Mouse (Mus musculus) brain, adult 2 months (tissue): ENCODE measurements at regions not wholly inside any gene's neighbourhood (a gene's known extent, or its start where the extent isn't known, plus 50 kb on each side); places are given as distances from the start of the nearest gene placed in this dataset.
A peak's percentile ranks its signal among the peaks of the same experiment; 100 is the strongest.

Experiments used
- DNase-seq: peaks from one replicate; pipeline ENCODE4 v3.0.0; 2011; ENCODE audit warnings: low read depth, low spot score

- no peak for DNase-seq
Measured at GRCm38 (mm10) chr12:50122145-50122544, 526.8 kb downstream of the Prkd1 start.

GRCm38 (mm10) chr12:50122971-50123370, 525.9 kb downstream of the Prkd1 start:
- DNase-seq, result no peak

- peak; percentile 53 for DNase-seq
Measured at GRCm38 (mm10) chr12:50158143-50158542, 490.8 kb downstream of the Prkd1 start.

DNA sequence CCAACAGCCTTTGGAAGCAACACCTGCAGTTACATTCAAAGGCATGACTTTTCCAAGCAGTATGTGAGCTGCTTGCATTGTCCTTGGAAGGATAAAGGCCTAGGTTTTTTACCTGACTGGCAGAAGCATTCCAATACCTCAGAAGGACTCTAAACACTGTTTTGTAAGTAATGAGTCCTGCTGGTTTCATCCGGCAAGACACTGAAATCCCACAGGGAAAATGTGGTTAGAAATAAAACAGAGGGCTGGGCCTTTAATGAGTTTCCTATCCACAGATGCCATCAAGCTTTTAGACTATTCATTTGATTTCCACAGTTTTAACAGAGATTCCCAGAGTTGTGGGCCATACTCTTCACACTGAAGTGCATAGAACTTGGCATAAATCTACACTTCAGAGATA, 461.6 kb downstream of the Prkd1 start:
- no peak for DNase-seq

DNA sequence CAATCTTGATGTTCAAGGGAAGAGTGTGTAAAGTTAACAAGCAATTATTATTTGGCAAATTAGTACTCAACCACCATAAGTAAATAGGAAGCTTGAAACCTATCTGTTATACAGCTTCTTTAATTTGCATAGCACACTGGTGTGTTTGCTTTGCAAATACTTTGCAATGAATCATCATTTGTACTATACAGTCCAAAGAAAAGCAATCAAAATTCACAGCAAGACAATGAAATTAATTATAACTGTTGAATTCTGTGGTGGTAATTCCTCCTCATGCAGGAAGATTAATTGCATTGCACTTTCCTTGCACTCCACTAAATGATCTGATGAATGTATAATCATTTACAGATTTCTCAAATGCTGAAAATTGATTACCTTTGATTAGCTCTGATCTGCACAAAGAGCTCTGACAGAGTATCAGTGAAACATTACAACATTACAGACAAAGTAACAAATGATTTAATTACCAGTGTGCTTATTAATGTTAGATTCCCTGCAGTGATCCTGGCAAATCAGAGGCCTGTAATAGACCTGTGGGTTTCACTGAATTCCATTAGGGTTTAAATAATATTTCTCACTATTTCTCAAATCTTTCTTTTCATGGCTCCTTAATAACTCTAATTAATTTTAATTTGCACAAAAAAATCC, 457.9 kb downstream of the Prkd1 start:
- DNase-seq, result no peak

DNA sequence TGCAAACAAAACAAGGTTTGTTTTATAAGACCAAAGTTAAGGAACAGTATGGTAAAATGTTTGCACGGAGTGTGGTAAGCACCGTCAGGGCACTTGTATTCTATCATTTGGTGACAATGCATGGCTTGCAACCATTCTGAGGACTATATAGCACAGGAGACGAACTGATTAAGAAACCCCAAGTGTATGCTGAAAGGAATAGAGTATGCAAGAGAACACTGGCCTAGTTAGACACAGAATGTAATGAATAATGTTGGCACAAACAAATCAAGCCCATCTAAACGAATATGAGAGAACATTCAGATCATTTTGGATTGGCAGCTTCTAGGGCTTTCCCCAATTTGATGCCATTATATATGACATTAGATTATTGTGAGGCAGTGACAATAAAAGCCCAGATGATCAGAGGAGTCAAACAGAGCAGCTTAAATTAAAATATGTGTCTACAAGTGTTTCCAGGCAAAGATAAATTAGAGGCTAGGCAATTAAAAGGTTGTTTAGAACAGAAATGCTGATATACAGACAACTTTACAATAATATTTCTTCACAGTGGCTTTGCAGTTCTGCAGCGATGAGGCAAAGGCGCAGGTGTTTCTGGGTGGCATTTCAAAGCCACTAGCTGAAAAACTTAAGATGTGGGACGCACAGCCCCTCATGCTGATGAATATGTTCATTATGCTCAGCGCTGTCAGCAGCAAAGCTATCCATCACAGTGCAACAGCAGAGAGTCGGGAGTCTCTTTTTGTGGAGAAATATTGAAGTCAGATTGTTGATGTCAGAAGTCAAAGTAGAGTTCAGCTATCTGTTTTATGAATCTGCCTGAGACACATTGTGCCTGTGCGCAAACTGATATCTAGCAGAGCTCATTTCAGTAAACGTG, 456.9 kb downstream of the Prkd1 start:
- DNase-seq, result no peak

GRCm38 (mm10) chr12:50193501-50193900, 455.4 kb downstream of the Prkd1 start:
- DNase-seq, result no peak

DNA sequence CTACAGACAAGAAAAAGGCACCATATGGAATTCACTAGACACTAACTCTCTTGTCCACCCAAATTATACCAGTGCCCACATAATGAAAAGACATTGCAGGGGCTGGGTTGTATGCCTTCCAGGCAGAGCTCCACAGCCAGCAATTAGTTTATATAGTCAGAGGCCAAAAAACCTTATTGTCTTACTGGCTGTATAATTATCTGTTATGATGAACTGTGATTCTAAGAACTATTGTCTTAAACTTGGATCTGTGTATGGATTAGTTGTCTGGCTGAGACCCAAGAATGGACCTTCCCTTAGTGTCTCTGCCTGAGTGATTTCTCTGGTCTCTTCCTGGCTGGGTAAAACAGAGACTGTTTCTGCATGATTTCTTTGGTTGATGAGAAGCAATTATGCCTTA, 454.2 kb downstream of the Prkd1 start:
- DNase-seq, result no peak

GRCm38 (mm10) chr12:50196339-50196738, 452.6 kb downstream of the Prkd1 start:
- no peak for DNase-seq

DNA sequence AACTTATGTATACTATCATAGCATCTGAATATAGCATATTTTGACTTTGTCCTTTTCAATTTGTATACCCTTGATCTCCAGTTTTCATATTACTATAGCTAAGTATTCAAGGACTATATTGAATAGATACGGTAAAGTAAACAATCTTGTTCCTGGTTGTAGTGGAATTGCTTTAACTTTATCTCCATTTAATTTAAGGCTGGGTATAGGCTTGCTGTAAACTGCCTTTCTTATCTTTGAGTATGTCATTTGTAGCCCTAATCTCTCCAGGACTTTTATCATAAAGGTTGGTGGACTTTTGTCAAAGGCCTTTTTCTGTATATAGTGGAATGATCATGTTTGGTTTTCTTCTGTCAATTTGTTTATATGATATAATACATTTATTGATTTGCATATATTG, 407.8 kb downstream of the Prkd1 start:
- no peak for DNase-seq

DNA sequence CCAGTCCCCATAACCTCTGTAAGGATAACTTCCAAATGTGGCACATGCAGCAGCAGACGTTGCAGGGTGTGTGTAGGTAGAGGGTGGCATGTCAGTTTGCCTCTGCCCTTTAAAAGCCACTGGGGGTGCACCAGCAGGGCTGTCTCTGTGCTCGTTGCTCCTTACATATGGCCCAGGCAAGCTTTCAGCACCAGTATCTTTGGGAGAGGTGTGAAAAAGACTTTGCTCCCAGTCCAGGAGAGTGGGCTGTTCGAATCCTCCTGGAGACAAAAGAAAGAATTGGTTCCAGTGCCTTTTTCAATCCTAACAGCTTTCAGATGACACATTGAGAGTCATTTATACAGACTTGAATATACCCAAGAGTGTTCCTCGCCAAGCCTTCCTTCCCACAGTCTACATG, 390.0 kb downstream of the Prkd1 start:
- peak; percentile 75 for DNase-seq

DNA sequence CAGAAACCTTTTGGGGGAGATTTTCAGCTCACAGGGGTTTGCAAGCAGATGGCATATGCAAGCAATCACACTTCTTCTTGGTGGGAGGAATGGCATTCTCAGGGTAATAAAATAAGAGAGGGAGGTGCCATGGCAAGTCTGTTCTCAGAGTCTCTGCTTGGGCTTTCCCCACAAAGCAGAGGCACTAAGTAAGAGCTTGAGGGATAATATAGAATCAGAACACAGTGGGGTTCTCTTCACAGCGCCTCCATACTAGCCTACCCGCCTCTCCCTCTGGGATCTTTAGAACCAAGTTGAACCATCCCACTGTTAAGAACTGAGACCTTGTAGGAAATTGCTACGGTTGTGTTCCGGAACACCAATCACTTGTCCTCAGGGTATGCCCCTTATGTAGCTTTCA, 387.8 kb downstream of the Prkd1 start:
- DNase-seq, result peak; percentile 50

DNA sequence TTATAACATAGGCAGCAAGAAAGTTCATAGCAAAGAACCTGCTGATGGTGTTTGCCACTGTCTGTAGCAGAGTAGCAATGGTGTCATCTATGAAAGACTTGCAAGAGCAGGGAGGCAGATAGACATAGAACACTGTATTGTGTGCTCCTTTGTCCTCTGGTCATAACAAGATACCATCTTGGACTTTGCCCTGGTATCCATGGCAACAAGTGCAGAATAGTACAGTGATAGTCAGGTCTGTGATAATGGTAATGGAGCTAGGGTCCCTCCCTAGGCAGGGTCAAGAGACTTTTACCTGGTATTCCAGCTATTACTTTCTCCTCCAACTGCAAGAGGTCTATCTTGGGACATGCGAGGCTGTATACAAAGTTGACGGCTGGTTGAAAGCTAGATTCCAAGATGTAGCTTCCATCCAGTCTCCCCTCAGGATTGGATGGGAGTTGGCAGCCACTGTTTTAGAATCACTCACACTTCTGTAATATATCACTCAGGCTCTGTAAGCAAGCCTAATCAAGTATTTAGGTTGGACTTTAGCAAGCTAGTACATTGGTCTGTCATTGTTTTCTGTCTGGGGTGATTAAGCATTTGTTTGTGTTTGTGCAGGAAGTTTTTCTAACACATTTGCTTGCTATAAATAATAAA, 375.5 kb downstream of the Prkd1 start:
- no peak for DNase-seq

- peak; percentile 37 for DNase-seq
Measured at GRCm38 (mm10) chr12:50281615-50282014, 367.3 kb downstream of the Prkd1 start.
